Mouse (Mus musculus) testis, postnatal 10 days (tissue): ENCODE results near the gene Tk2.
"Not testable (repeated sequence)": the region's sequence is repeated elsewhere in the genome, so short reads cannot be mapped to it uniquely, and the experiment has no call there.

Source experiments
- DNase-seq: peaks from one replicate; pipeline ENCODE4 v3.0.0; 2021; ENCODE audit warnings: low spot score

The Tk2 gene

DNA sequence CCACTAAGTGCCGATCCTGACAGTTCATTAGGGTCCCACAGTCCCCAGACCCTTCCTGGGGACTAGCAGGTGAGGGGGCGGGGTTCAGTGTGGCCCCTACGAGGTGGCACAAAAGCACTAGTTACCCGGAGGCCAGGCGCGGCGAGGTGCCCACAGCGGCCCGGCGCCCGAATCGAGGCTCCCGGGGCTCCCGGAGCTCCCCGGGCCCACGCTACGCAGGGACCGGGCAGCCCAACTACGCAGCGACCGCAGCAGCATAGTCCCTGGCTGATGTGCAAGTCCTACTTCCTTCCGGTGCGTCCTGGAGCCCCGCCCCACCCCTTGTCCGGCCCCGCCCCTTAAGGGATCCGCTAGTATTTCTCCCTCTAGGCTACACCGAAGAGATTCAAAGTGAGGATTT is at the start of gene Tk2:
Tk2 (minus strand) TSS at position 283 of the 400 bp plus-strand sequence.
- DNase-seq: peak; percentile 82

DNA sequence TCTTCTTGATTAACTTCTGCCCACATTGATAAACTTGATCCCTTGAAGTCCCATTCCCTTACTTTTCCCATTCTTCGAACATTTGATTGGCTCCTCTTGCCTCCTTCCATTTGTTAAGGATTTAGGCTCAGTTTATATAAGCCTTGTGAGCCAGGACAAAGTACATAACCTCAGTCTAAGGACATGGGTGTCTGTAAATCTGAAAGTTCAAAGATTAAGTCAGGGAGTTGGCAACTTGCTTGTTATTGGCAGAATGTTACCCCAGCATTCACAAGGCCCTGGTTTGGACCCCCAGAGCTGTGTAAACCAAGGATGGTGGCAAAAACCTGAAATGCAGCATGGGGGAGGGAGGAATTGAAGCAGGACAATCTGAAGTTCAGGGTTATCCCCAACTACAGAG is 46.0 kb upstream of the Tk2 start:
- DNase-seq: no peak

DNA sequence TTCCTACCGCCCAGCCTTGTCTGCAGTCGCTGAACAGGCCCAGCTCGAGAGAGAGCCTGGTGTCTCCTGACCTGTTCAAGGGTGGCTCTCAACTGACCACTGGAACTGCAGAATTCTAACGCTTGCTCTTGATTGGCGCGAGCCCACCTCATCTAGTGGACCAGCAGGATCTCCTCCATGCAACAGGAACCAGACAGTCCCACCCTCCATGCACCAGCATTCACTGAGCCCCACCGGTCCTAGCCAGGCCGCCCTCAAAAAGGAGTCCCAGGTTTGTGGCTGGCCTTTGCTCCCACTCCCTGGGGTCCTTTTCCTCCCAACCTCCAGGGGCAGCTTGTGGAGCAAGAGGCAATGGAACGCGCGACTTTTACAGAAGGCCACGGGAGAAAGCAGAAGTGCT is 44.7 kb upstream of the Tk2 start, which contains the start of gene Cmtm2a:
Cmtm2a (minus strand) TSS at position 101 of the 400 bp plus-strand sequence.
- DNase-seq: not testable (repeated sequence)

- DNase-seq: no peak
These were observed 20.6 kb upstream of the Tk2 start for GRCm38 (mm10) chr8:104268937-104269440.

GRCm38 (mm10) chr8:104268368-104268767 is 20.0 kb upstream of the Tk2 start:
- DNase-seq: no peak

DNA sequence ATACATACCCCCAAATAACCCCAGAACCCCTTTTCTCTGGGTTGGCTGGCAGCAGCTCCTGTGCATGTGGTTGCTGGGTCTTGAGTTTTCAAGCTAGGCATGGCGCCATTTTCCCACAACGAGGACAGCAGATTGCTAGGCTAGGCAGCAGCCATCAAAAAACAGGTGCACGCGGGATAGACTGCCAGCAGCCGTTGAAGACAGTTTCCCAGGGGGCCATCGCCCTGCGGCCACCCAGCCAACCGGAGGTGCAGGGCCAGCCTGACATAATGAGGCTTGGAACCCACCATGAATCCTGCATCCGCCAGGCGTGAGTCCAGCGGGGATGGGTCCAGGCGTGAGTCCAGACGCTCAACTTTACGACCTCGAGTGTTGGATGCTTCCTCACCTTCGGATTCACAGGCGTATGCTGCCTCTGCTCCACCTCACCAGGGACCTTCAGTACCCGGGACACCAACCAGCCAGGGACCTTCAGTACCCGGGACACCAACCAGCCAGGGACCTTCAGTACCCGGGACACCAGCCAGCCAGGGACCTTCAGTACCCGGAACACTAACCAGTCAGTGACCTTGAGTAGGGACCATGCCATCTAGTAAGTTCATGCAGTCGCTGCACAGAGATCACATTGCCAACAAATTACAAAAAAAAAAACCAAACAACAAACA is 16.0 kb upstream of the Tk2 start:
- not testable (repeated sequence) for DNase-seq

GRCm38 (mm10) chr8:104261802-104262201 is 13.4 kb upstream of the Tk2 start:
- not testable (repeated sequence) for DNase-seq

- DNase-seq: peak; percentile 55
These were observed 4.7 kb upstream of the Tk2 start for GRCm38 (mm10) chr8:104253016-104253415.

DNA sequence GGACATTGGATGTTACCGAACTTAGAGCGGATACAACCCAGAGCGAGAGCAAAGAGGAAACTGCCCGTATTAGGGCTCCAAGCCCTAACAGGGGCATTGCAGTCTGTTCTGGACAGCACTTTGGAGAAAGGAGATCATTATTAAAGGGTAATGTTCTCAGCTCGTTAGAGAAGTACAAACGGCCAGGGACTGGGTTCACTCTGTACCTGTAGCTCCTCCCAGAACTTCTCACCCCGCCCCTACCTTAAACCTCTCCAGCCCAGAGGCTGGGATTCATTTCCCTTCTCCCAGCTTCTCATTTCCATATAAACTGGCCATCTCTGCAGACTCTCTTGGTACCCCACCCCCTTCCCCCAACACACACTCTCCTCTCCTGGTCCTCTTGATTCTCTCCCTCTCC is 3.1 kb upstream of the Tk2 start:
- DNase-seq: no peak

GRCm38 (mm10) chr8:104250439-104251367 is 2.3 kb upstream of the Tk2 start, which contains the start of gene Cklf:
Gene Cklf (plus strand): TSS chr8:104250861.
- DNase-seq: peak; percentile 87

DNA sequence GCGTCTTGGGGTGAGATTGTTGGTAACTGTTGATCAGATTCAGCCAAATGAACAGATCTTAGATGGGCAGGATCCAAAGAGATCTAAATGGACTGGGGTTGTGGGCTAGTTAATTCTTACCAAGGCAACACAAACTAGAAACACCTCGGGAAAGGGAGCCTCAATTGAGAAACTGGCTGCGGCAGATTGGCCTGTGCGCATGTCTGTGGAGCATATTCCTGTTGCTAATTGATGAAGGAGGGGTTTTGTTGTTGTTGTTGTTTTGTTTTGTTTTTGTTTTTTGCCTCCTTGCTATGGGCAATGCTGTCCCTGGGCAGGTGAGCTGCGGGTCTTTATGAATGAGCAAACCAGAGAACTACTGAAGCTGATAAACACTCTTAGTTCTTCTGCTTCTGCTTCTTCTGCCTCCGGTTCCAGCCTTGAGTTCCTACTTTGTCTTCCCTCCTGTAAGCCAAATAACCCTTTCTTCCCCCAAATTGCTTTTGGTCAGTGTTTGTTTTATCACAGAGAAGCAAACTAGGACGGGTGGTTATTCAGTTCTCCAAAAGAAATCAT is 1.2 kb upstream of the Tk2 start:
- no peak for DNase-seq

DNA sequence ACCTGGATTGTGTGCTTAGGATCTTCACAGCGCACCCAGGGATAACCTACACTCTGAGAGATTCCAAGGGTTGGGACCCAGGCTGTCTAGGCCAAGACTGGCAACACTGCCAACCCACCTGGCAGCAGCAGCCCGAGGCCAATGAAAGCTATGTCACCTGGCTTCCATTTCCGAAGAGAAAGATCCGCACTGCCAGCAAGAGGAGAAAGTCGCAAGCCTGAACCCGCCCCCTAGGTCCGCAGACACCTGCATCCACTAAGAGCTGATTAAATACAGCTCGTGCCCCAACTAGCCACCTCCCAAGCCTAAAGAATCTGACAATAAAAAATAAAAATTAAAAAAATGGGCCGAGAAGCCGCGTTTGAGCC is 466 bp downstream of the Tk2 start:
- DNase-seq: no peak

DNA sequence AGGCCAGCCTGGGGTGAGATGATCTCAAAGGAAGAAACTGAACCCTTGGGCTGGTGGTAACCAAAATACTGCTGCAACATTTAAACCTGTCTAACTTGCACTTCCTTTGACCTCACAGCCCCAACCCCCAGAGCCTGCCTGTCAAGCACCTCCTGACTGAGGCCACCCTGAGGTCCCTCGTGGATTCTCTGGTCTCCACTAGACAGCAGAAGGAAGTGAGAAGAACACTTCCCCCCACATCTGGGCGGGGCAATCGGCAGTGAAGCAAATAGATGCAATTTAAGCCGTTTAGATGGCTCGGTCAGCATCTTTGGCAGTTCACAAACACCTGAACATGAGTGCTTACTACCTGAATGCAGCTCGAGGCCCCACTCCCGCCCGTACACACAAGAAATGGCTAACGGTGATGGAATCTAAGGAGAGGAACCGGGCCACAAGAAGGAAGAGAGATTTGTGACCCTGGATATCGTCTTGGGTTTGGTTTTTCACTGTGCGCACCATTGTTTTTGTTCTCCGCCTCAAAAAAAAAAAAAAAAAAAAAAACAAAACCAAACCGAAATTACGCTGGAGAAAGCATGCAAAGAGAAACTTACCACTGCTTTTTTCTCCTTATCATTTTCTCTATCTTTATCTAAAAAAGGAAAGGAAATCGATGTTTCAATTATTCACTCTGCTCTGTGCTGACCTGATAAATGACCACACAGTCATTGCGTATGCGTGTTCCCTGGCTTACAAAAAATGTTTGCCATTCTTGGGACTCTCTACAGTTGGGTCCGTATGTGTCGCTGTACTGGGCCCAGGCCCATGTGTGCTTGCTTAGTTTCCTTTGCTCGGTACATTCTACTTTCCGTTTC is 1.1 kb downstream of the Tk2 start:
- no peak for DNase-seq

DNA sequence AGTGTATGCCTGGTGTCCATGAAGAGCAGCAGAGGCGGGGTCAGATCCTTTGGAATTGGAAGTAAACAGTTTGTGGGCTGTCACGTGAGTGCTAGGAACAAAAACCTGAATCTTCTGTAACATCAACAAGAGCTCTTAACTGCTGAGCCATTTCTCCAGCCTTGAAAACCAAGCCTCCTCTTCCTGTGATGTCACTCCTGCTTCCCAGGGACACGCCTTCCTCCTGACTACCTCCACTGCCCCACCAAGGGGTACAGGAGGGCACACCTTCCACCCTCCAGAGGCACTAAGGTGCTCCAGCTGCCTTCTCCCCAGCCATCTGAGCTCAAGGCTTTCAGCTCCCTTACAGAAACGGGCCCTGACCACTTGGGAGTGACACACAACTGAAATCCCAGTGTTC is 1.7 kb downstream of the Tk2 start:
- DNase-seq: no peak

DNA sequence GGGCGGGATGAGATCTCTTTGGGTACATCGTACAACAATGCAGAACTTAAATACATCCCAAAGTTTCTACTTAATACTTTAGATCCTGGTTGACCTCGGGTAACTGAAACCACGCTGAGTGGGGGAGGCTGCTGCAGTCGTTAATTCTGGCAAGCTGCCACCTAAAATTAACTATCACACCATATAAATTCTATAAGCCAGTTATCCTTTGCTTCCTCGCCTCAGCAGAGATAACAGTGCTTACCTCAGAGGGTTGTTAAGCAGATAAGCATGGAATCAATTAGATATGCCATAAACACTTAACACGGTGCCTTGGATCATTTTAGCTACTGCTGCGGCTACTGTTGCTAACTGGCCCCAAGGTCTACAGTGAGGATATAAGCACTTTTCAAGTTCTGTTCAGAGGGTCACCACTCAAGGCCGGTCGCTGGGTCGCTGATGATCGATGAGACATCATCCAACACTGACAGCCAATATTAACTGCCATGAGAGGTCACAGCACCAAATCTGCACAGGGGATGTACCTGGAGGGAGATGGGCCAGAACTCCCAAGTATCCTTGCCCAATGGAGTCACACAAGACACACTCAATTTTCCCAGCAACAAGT is 6.2 kb downstream of the Tk2 start:
- no peak for DNase-seq

DNA sequence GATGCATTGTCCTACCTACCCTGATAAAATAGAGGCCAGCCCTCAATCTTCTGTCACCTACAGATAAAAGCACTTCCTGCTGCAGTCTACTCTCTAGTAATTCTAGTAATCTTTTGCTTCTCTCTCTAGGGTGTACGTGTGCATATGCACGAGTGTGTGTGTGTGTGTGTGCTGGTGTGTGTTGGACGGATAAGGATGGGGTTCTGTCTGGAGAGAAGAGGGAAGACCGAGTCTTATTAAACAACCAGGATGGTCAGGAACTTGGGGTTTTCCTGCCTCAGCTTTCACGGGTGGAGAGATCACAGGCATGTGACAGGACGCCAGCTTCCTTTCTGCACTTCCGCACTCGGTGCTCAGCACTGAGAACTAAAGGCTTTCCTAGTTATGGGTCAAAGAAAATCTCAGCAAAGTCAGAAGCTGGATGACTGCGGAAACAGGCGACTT is 8.9 kb downstream of the Tk2 start:
- DNase-seq: no peak

- no peak for DNase-seq
These were observed 13.8 kb downstream of the Tk2 start for GRCm38 (mm10) chr8:104234573-104234972.

DNA sequence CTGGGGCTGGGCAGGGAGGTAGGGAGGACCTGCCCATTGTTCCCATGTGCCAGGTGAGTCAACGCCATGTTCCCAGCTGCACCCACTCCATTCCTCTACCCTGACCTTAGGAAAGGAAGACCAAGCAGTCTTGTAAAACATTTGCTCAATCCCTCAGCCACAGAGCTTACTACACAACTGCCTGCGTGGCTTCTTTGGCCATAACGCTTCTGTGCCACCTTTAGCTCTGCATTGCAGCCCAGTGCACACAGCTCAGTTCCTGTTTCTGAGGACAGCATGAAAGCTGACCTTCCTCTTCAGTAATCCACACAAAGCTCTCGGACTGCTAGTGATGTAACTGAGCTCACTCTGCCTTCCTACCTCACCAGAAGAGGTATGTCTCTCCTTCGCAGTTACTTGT is 15.4 kb downstream of the Tk2 start:
- no peak for DNase-seq

GRCm38 (mm10) chr8:104232039-104232438 is 16.3 kb downstream of the Tk2 start:
- no peak for DNase-seq

- no peak for DNase-seq
These were observed 18.0 kb downstream of the Tk2 start for GRCm38 (mm10) chr8:104230377-104230776.

DNA sequence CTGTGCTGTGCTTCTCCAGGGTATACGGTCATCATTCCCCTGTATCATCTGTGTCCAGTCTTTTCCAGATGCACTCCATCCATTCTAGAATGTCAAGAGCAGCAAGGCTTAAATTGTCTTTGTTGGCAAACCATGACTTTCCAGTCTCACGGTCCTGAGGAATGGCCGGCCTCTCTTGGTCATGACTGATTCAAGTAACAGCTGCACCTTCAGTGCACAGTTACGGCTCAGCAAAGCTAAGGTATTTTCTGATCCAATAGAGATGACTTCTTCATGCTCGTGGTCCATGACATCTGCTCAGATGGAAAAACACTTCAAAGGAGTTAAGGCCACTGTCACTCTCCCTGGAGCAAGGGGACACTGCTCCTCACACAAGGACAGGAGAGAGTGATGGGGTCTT is 21.3 kb downstream of the Tk2 start:
- no peak for DNase-seq
